9 mouse cellular contexts compared by ENCODE assay signal in the genomic region with DNA sequence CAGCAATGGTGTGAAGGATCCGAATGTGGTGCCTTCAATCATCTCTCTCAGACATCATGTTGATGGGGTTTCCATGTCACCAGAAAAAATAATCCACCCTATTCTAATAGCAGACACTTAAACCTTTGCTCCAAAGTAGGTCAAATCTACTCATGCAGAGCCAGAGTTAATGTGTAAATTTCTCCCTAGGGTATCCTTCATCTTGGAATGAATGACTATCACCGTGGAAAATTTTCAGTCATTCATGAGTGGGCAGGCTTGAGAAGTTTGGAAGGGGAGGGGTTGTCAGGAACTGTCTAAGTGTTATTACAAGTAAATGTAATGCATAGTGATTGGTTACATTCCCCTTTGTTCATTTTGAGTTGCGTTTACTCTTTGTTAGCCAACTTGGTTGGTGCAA.
"Had no signal": no experiment of that assay in that cellular context is flagged by ENCODE, and none has a peak within 500 bp of the region (broad histone marks: within the 10 kb centered on the region; RNA-seq: fewer than 3 reads in every experiment).

No protein-coding gene starts in this region.

- H3K9me3 ChIP-seq: limb, embryonic 15.5 days; lung, embryonic 15.5 days; midbrain, embryonic 12.5 days; neural tube, embryonic 15.5 days had no signal

- H3K36me3 ChIP-seq: limb, embryonic 15.5 days; liver, embryonic 12.5 days; lung, embryonic 15.5 days; midbrain, embryonic 12.5 days; neural tube, embryonic 15.5 days had no signal

- H3K4me3 ChIP-seq: limb, embryonic 15.5 days; liver, embryonic 12.5 days; lung, embryonic 15.5 days; midbrain, embryonic 12.5 days; myocyte; neural tube, embryonic 15.5 days had no signal

- H3K4me2 ChIP-seq: limb, embryonic 15.5 days; liver, embryonic 12.5 days; lung, embryonic 15.5 days; midbrain, embryonic 12.5 days; neural tube, embryonic 15.5 days had no signal

- H3K9ac ChIP-seq: limb, embryonic 15.5 days; liver, embryonic 12.5 days; lung, embryonic 15.5 days; midbrain, embryonic 12.5 days; neural tube, embryonic 15.5 days had no signal

- H3K4me1 ChIP-seq: limb, embryonic 15.5 days; liver, embryonic 12.5 days; lung, embryonic 15.5 days; midbrain, embryonic 12.5 days; neural tube, embryonic 15.5 days had no signal

- ATAC-seq: liver, embryonic 12.5 days had no signal

- DNase-seq: layer of hippocampus, adult 9-11 months; layer of hippocampus, postnatal 36 days; thymus, postnatal 36 days had no signal

- H3K27ac ChIP-seq: limb, embryonic 15.5 days; liver, embryonic 12.5 days; lung, embryonic 15.5 days; midbrain, embryonic 12.5 days; neural tube, embryonic 15.5 days had no signal

- H3K27me3 ChIP-seq: limb, embryonic 15.5 days; liver, embryonic 12.5 days; lung, embryonic 15.5 days; midbrain, embryonic 12.5 days; neural tube, embryonic 15.5 days had no signal
